Mouse (Mus musculus) hindbrain, embryonic 12.5 days (tissue): ENCODE results near the gene Mrgpra2a. TPM values are rescaled to one million over a fixed set of nuclear protein-coding genes. Genes with fewer than 3 reads are reported as not detected.
"Not testable (repeated sequence)": the region's sequence is repeated elsewhere in the genome, so short reads cannot be mapped to it uniquely, and the experiment has no call there.

ENCODE experiments used
- ATAC-seq: fragments of 200-750 bp; cut with Nextera tagmentation; 2 replicates; pipeline ENCODE4 v1.8.0; 2017; ENCODE audit warnings: moderate TSS enrichment; ENCODE audit not compliant: low FRiP score
- H3K27ac ChIP-seq: fragments of 300-500 bp; sonication (generic); 2 replicates; pipeline ENCODE4 v1.5.1; 2016; ENCODE audit warnings: mild to moderate bottlenecking
- H3K27me3 ChIP-seq: fragments of 300-500 bp; sonication (generic); 2 replicates; pipeline ENCODE4 v1.6.1; 2016; ENCODE audit warnings: mild to moderate bottlenecking
- H3K36me3 ChIP-seq: fragments of 300-500 bp; sonication (generic); 2 replicates; pipeline ENCODE4 v1.6.1; 2016; ENCODE audit warnings: mild to moderate bottlenecking
- H3K4me1 ChIP-seq: fragments of 300-500 bp; sonication (generic); 2 replicates; pipeline ENCODE4 v1.6.1; 2016
- H3K4me2 ChIP-seq: fragments of 300-500 bp; sonication (generic); replicated peaks from 2 replicates; pipeline ENCODE4 v1.6.1; 2016; ENCODE audit warnings: mild to moderate bottlenecking
- H3K4me3 ChIP-seq: fragments of 300-500 bp; sonication (generic); 2 replicates; pipeline ENCODE4 v1.5.1; 2016; ENCODE audit warnings: mild to moderate bottlenecking
- H3K9ac ChIP-seq: fragments of 300-500 bp; sonication (generic); 2 replicates; pipeline ENCODE4 v1.6.1; 2016; ENCODE audit warnings: mild to moderate bottlenecking, moderate library complexity
- H3K9me3 ChIP-seq: fragments of 300-500 bp; sonication (generic); replicated peaks from 2 replicates; pipeline ENCODE4 v1.6.1; 2016; ENCODE audit warnings: mild to moderate bottlenecking
- WGBS: fragments of 180-500 bp; shearing (Covaris S2); methylation state at CpG from one replicate; pipeline ENCODE4 v1.1.7; 2016; 5-methylcytosine and 5-hydroxymethylcytosine counted together
- polyA plus RNA-seq: library from polyadenylated mRNA; unstranded; fragments of >200 nt; fragmentation: Nextera tagmentation; extraction: Ambion mirVana; gene quantifications from 2 replicates; pipeline ENCODE4 v1.2.1, GENCODE M21; 2016

Gene Mrgpra2a
- not detected in 2 replicates for polyA plus RNA-seq

- not testable (repeated sequence) for H3K9ac ChIP-seq, ATAC-seq, H3K4me3 ChIP-seq, H3K4me2 ChIP-seq, H3K27ac ChIP-seq, H3K36me3 ChIP-seq, H3K9me3 ChIP-seq, H3K4me1 ChIP-seq, H3K27me3 ChIP-seq
- WGBS, result no CpG with 5 or more reads among the region's 1 CpGs
Measured at GRCm38 (mm10) chr7:47452015-47452414, at the start of gene Mrgpra2a. TSS of gene Mrgpra2a (minus strand) at chr7:47452139.

- H3K9me3 ChIP-seq, result peaks cover 16% of the 10 kb centered on the region
- H3K27me3 ChIP-seq, H3K27ac ChIP-seq, H3K4me3 ChIP-seq, H3K4me2 ChIP-seq, H3K36me3 ChIP-seq, H3K4me1 ChIP-seq, H3K9ac ChIP-seq, ATAC-seq: not testable (repeated sequence)
Measured at GRCm38 (mm10) chr7:47491266-47491665, 39.3 kb upstream of the Mrgpra2a start.

- H3K9me3 ChIP-seq, H3K36me3 ChIP-seq, H3K4me3 ChIP-seq, ATAC-seq, H3K4me2 ChIP-seq, H3K4me1 ChIP-seq, H3K27ac ChIP-seq, H3K9ac ChIP-seq, H3K27me3 ChIP-seq: not testable (repeated sequence)
- no CpG with 5 or more reads among the region's 1 CpGs for WGBS
Measured at GRCm38 (mm10) chr7:47489438-47489837, 37.5 kb upstream of the Mrgpra2a start.

- not testable (repeated sequence) for H3K9ac ChIP-seq, H3K4me1 ChIP-seq, ATAC-seq, H3K9me3 ChIP-seq, H3K4me2 ChIP-seq, H3K4me3 ChIP-seq, H3K36me3 ChIP-seq, H3K27ac ChIP-seq, H3K27me3 ChIP-seq
Measured at GRCm38 (mm10) chr7:47483181-47483580, 31.2 kb upstream of the Mrgpra2a start.

- not testable (repeated sequence) for H3K4me2 ChIP-seq, H3K27ac ChIP-seq, ATAC-seq
Measured at GRCm38 (mm10) chr7:47473904-47474303, 22.0 kb upstream of the Mrgpra2a start.

GRCm38 (mm10) chr7:47465278-47465981 is 13.5 kb upstream of the Mrgpra2a start:
- not testable (repeated sequence) for ATAC-seq, H3K27me3 ChIP-seq, H3K4me1 ChIP-seq, H3K36me3 ChIP-seq, H3K9ac ChIP-seq, H3K4me3 ChIP-seq, H3K4me2 ChIP-seq, H3K27ac ChIP-seq, H3K9me3 ChIP-seq

More at GRCm38 (mm10) chr7:47473904-47474303, 22.0 kb upstream of the Mrgpra2a start:
- H3K4me3 ChIP-seq, H3K9me3 ChIP-seq, H3K36me3 ChIP-seq, H3K9ac ChIP-seq, H3K27me3 ChIP-seq, H3K4me1 ChIP-seq: not testable (repeated sequence)
- WGBS, result 58% methylated on average over 2 of the region's 3 CpGs

- not testable (repeated sequence) for H3K9ac ChIP-seq, H3K4me3 ChIP-seq, H3K9me3 ChIP-seq, H3K27ac ChIP-seq, H3K4me1 ChIP-seq, ATAC-seq, H3K27me3 ChIP-seq, H3K4me2 ChIP-seq, H3K36me3 ChIP-seq
Measured at GRCm38 (mm10) chr7:47445729-47446128, 6.2 kb downstream of the Mrgpra2a start.

GRCm38 (mm10) chr7:47436463-47436862 is 15.5 kb downstream of the Mrgpra2a start:
- H3K9me3 ChIP-seq, H3K4me2 ChIP-seq, H3K4me3 ChIP-seq, ATAC-seq, H3K4me1 ChIP-seq, H3K9ac ChIP-seq, H3K36me3 ChIP-seq, H3K27me3 ChIP-seq, H3K27ac ChIP-seq: not testable (repeated sequence)
- WGBS, result 38% methylated on average over 1 of the region's 2 CpGs

- H3K27ac ChIP-seq, H3K9ac ChIP-seq, H3K36me3 ChIP-seq, H3K4me1 ChIP-seq, H3K4me2 ChIP-seq, H3K27me3 ChIP-seq, H3K9me3 ChIP-seq, ATAC-seq, H3K4me3 ChIP-seq: not testable (repeated sequence)
Measured at GRCm38 (mm10) chr7:47427815-47428508, 24.0 kb downstream of the Mrgpra2a start.

- ATAC-seq, result no peak
- H3K27ac ChIP-seq, result no peak overlapping the region
- no peaks in the 10 kb centered on the region for H3K27me3 ChIP-seq
- 60% methylated on average over 2 of the region's 2 CpGs for WGBS
- H3K36me3 ChIP-seq, result no peaks in the 10 kb centered on the region
- H3K9ac ChIP-seq, result no peak overlapping the region
- H3K9me3 ChIP-seq, result peaks cover 17% of the 10 kb centered on the region; the same call in 1 of the 2 replicates
- H3K4me3 ChIP-seq, result no peak overlapping the region
- no peak overlapping the region for H3K4me2 ChIP-seq
- H3K4me1 ChIP-seq, result no peaks in the 10 kb centered on the region
Measured at GRCm38 (mm10) chr7:47410602-47411001, 41.3 kb downstream of the Mrgpra2a start.

GRCm38 (mm10) chr7:47409545-47409944 is 42.4 kb downstream of the Mrgpra2a start:
- Histone ChIP-seq H3K4me3 (no peak overlapping the region), H3K27ac (no peak overlapping the region), H3K36me3 (no peaks in the 10 kb centered on the region), H3K4me2 (no peak overlapping the region), H3K9ac (no peak overlapping the region), H3K4me1 (no peaks in the 10 kb centered on the region), H3K27me3 (no peaks in the 10 kb centered on the region), H3K9me3 (peaks cover 17% of the 10 kb centered on the region; the same call in 1 of the 2 replicates)
- no peak for ATAC-seq
- 59% methylated on average over 1 of the region's 1 CpGs for WGBS

- H3K4me3 ChIP-seq, result no peak overlapping the region
- H3K4me2 ChIP-seq, result no peak overlapping the region
- H3K9ac ChIP-seq, result no peak overlapping the region
- no peak overlapping the region for H3K27ac ChIP-seq
- no peaks in the 10 kb centered on the region for H3K36me3 ChIP-seq
- no peak for ATAC-seq
- H3K27me3 ChIP-seq, result no peaks in the 10 kb centered on the region
- peaks cover 22% of the 10 kb centered on the region for H3K9me3 ChIP-seq
- no peaks in the 10 kb centered on the region for H3K4me1 ChIP-seq
Measured at GRCm38 (mm10) chr7:47401125-47401524, 50.8 kb downstream of the Mrgpra2a start.
